Comparison of ENCODE assay signal across 10 mouse cellular contexts in genomic region chr4:156185950-156186850, GRCm38 (mm10). TPM values are rescaled to one million over a fixed set of nuclear protein-coding genes. Genes with fewer than 3 reads are reported as not detected.
A peak's percentile ranks its signal among the peaks of the same experiment; 100 is the strongest.
DNase-seq lines count a peak whose midpoint lies in the region; ATAC-seq lines count a peak whose summit lies in the region.
"Had no signal": no experiment of that assay in that cellular context is flagged by ENCODE, and none has a peak within 500 bp of the region (broad histone marks: within the 10 kb centered on the region; RNA-seq: fewer than 3 reads in every experiment).

No protein-coding gene starts in this region.

- no peak for ATAC-seq in heart, embryonic 12.5 days (ENCODE audit: insufficient number of reproducible peaks, low FRiP score)
- peak; percentile 63 for ATAC-seq in common myeloid progenitor, adult 5-6 weeks (replicated peaks; ENCODE audit: low read depth, poor library complexity, severe bottlenecking)
- ATAC-seq in forebrain, embryonic 16.5 days, result peak; percentile 61
- peak; percentile 51 for ATAC-seq in midbrain, embryonic 14.5 days (ENCODE audit: low FRiP score, low TSS enrichment)
- ATAC-seq: Patski had no signal

- peak overlapping the region; percentile 37 for H3K4me3 ChIP-seq in heart, embryonic 12.5 days
- peak overlapping the region; percentile 62 for H3K4me3 ChIP-seq in forebrain, embryonic 16.5 days (replicated peaks; ENCODE audit: low read length)
- peak overlapping the region; percentile 57 for H3K4me3 ChIP-seq in midbrain, embryonic 14.5 days (replicated peaks; ENCODE audit: low read depth, low read length)

- no peaks in the 10 kb centered on the region for H3K9me3 ChIP-seq in heart, embryonic 12.5 days (replicated peaks)
- no peaks in the 10 kb centered on the region for H3K9me3 ChIP-seq in forebrain, embryonic 16.5 days (ENCODE audit: control insufficient read depth, low read length)
- no peaks in the 10 kb centered on the region for H3K9me3 ChIP-seq in midbrain, embryonic 14.5 days (ENCODE audit: control insufficient read depth, low read length)

- no peak for DNase-seq in heart, postnatal 10 days
- DNase-seq in left cerebral cortex, postnatal 25 days (ENCODE audit: low spot score in 2 of 2), result peak; percentile 66 to 71
- peak; percentile 86 for DNase-seq in midbrain, embryonic 14.5 days
- DNase-seq in spleen, postnatal 4 days (ENCODE audit: low spot score in 2 of 2), result no peak
- DNase-seq in kidney, postnatal 36 days, result no peak

- H3K4me2 ChIP-seq in heart, embryonic 12.5 days, result peak overlapping the region; percentile 66
- H3K4me2 ChIP-seq in forebrain, embryonic 16.5 days (ENCODE audit: low read length), result peak overlapping the region; percentile 86
- peak overlapping the region; percentile 91 for H3K4me2 ChIP-seq in midbrain, embryonic 14.5 days (ENCODE audit: low read length)

- peak overlapping the region; percentile 64 for H3K27ac ChIP-seq in heart, embryonic 12.5 days (ENCODE audit: poor library complexity, severe bottlenecking)
- H3K27ac ChIP-seq in forebrain, embryonic 16.5 days (ENCODE audit: low read length), result peak overlapping the region; percentile 93
- H3K27ac ChIP-seq in midbrain, embryonic 14.5 days (replicated peaks; ENCODE audit: low read depth, low read length), result peak overlapping the region; percentile 97

- peaks cover 35% of the 10 kb centered on the region for H3K36me3 ChIP-seq in heart, embryonic 12.5 days
- peaks cover 6% of the 10 kb centered on the region for H3K36me3 ChIP-seq in forebrain, embryonic 16.5 days (ENCODE audit: control insufficient read depth, insufficient read depth)
- H3K36me3 ChIP-seq in midbrain, embryonic 14.5 days (ENCODE audit: control insufficient read depth, insufficient read depth, low read length), result peaks cover 14% of the 10 kb centered on the region

- 8% methylated on average over 30 of the region's 31 CpGs for WGBS in heart, embryonic 12.5 days
- WGBS in forebrain, embryonic 16.5 days, result 3% methylated on average over 31 of the region's 31 CpGs
- 1% methylated on average over 31 of the region's 31 CpGs for WGBS in midbrain, embryonic 14.5 days

- intact Hi-C loops in heart, postnatal 10 days (cut with DNase I), result no loop called here
- intact Hi-C loops in left cerebral cortex, postnatal 25 days (cut with DNase I), result no loop called here

- H3K9ac ChIP-seq in heart, embryonic 12.5 days, result peak overlapping the region; percentile 74
- peak overlapping the region; percentile 89 for H3K9ac ChIP-seq in forebrain, embryonic 16.5 days (replicated peaks; ENCODE audit: low read depth, low read length)
- peak overlapping the region; percentile 88 for H3K9ac ChIP-seq in midbrain, embryonic 14.5 days (replicated peaks; ENCODE audit: low read length)

- peaks cover 69% of the 10 kb centered on the region for H3K4me1 ChIP-seq in heart, embryonic 12.5 days (replicated peaks)
- H3K4me1 ChIP-seq in forebrain, embryonic 16.5 days (replicated peaks; ENCODE audit: control insufficient read depth, insufficient read depth, low read length), result peaks cover 87% of the 10 kb centered on the region
- H3K4me1 ChIP-seq in midbrain, embryonic 14.5 days (ENCODE audit: control insufficient read depth, insufficient read depth, low read length), result peaks cover 90% of the 10 kb centered on the region

- H3K27me3 ChIP-seq in heart, embryonic 12.5 days (replicated peaks), result no peaks in the 10 kb centered on the region
- H3K27me3 ChIP-seq in forebrain, embryonic 16.5 days (replicated peaks; ENCODE audit: control insufficient read depth, insufficient read depth, low read length), result no peaks in the 10 kb centered on the region
- H3K27me3 ChIP-seq in midbrain, embryonic 14.5 days (ENCODE audit: control insufficient read depth, insufficient read depth, low read length), result no peaks in the 10 kb centered on the region
- H3K27me3 ChIP-seq: Patski had no signal

RNA-seq across cellular contexts. Expression of gene Agrn, which starts 11.1 kb away (rescaled TPM):
- 69.5 and 81.5 TPM in 2 replicates for polyA plus RNA-seq in heart, embryonic 12.5 days (2016; fragmentation: Nextera tagmentation; extraction: Ambion mirVana)
- total RNA-seq in heart, postnatal 10 days (2021), result 100 to 1,000 TPM in 1 of 2 experiments, 10 to 100 TPM in 1; 92.1 to 104 TPM
- 1.5 and 2.0 TPM in 2 replicates for total RNA-seq in common myeloid progenitor, adult 5-6 weeks (2017)
- polyA plus RNA-seq in forebrain, embryonic 16.5 days (2015; fragmentation: Nextera tagmentation; extraction: Ambion mirVana), result 113 and 125 TPM in 2 replicates
- total RNA-seq in left cerebral cortex, postnatal 25 days (2021), result 100 to 1,000 TPM; 143 to 149 TPM
- 122 and 142 TPM in 2 replicates for polyA plus RNA-seq in midbrain, embryonic 14.5 days (2014; fragmentation: Nextera tagmentation; extraction: Ambion mirVana)

RNA-seq across cellular contexts. Expression of gene Isg15, which starts 14.4 kb away (rescaled TPM):
- polyA plus RNA-seq in heart, embryonic 12.5 days (2016; fragmentation: Nextera tagmentation; extraction: Ambion mirVana), result 1.8 and 2.8 TPM in 2 replicates
- 1 to 10 TPM; 1.3 TPM for total RNA-seq in heart, postnatal 10 days (2021)
- 3.7 TPM in 1 of 2 replicates, not detected in the other for total RNA-seq in common myeloid progenitor, adult 5-6 weeks (2017)
- polyA plus RNA-seq in forebrain, embryonic 16.5 days (2015; fragmentation: Nextera tagmentation; extraction: Ambion mirVana), result 1.5 TPM in 2 replicates
- total RNA-seq in left cerebral cortex, postnatal 25 days (2021), result 1 to 10 TPM; 1.2 to 1.8 TPM
- 0.51 and 2.5 TPM in 2 replicates for polyA plus RNA-seq in midbrain, embryonic 14.5 days (2014; fragmentation: Nextera tagmentation; extraction: Ambion mirVana)

RNA-seq across cellular contexts. Expression of gene AW011738, which starts 16.9 kb away (rescaled TPM):
- polyA plus RNA-seq in heart, embryonic 12.5 days (2016; fragmentation: Nextera tagmentation; extraction: Ambion mirVana), result 3.4 and 4.3 TPM in 2 replicates
- 1 to 10 TPM; 6.1 to 8.2 TPM for total RNA-seq in heart, postnatal 10 days (2021)
- 0.18 and 3.1 TPM in 2 replicates for total RNA-seq in common myeloid progenitor, adult 5-6 weeks (2017)
- 3.3 and 4.0 TPM in 2 replicates for polyA plus RNA-seq in forebrain, embryonic 16.5 days (2015; fragmentation: Nextera tagmentation; extraction: Ambion mirVana)
- total RNA-seq in left cerebral cortex, postnatal 25 days (2021), result 1 to 10 TPM; 4.4 to 6.3 TPM
- 0.84 and 0.96 TPM in 2 replicates for polyA plus RNA-seq in midbrain, embryonic 14.5 days (2014; fragmentation: Nextera tagmentation; extraction: Ambion mirVana)

RNA-seq across cellular contexts. Expression of gene Perm1, which starts 29.5 kb away (rescaled TPM):
- 1.3 and 1.6 TPM in 2 replicates for polyA plus RNA-seq in heart, embryonic 12.5 days (2016; fragmentation: Nextera tagmentation; extraction: Ambion mirVana)
- 100 to 1,000 TPM; 138 to 156 TPM for total RNA-seq in heart, postnatal 10 days (2021)
- total RNA-seq in common myeloid progenitor, adult 5-6 weeks (2017), result 0.09 TPM in 1 of 2 replicates, not detected in the other
- polyA plus RNA-seq in forebrain, embryonic 16.5 days (2015; fragmentation: Nextera tagmentation; extraction: Ambion mirVana), result 1.7 and 1.8 TPM in 2 replicates
- total RNA-seq in left cerebral cortex, postnatal 25 days (2021), result under 1 TPM; 0.46 to 0.76 TPM
- polyA plus RNA-seq in midbrain, embryonic 14.5 days (2014; fragmentation: Nextera tagmentation; extraction: Ambion mirVana), result 1.9 and 2.0 TPM in 2 replicates
- total RNA-seq: hematopoietic stem cell, adult 5-6 weeks had no signal

RNA-seq across cellular contexts. Expression of gene Plekhn1, which starts 48.5 kb away (rescaled TPM):
- polyA plus RNA-seq in heart, embryonic 12.5 days (2016; fragmentation: Nextera tagmentation; extraction: Ambion mirVana), result 18.0 and 18.2 TPM in 2 replicates
- 1 to 10 TPM; 8.5 to 9.2 TPM for total RNA-seq in heart, postnatal 10 days (2021)
- 12.9 and 16.8 TPM in 2 replicates for total RNA-seq in common myeloid progenitor, adult 5-6 weeks (2017)
- 27.6 and 31.9 TPM in 2 replicates for polyA plus RNA-seq in forebrain, embryonic 16.5 days (2015; fragmentation: Nextera tagmentation; extraction: Ambion mirVana)
- total RNA-seq in left cerebral cortex, postnatal 25 days (2021), result 10 to 100 TPM; 32.8 to 37.8 TPM
- polyA plus RNA-seq in midbrain, embryonic 14.5 days (2014; fragmentation: Nextera tagmentation; extraction: Ambion mirVana), result 27.7 and 31.5 TPM in 2 replicates

Comparison
In these comparisons a context has a peak if more than half of its experiments do, and no peak if none do; other contexts are left out.
1. DNase-seq: peak in left cerebral cortex, postnatal 25 days (2 of 2) and midbrain, embryonic 14.5 days (single experiment); none in heart, postnatal 10 days (0 of 2), spleen, postnatal 4 days (0 of 2) and kidney, postnatal 36 days (0 of 2).
2. RNA of gene Agrn, which starts 11.1 kb away (total RNA-seq): 143 to 149 TPM in left cerebral cortex, postnatal 25 days and 92.1 to 104 TPM in heart, postnatal 10 days; 1.5 to 2.0 TPM in common myeloid progenitor, adult 5-6 weeks; every median in the first group is over 10 times any median in the second.
3. Peak in every context shown above with its lines, with median percentiles within 50 percentile points of each other: H3K27ac ChIP-seq, H3K4me2 ChIP-seq, H3K4me3 ChIP-seq and H3K9ac ChIP-seq.